Mouse (Mus musculus) ovary, postnatal 10 days (tissue): Measurements from ENCODE around the gene Meox1.
A peak's percentile ranks its signal among the peaks of the same experiment; 100 is the strongest.

Experiments used
- DNase-seq: peaks from one replicate; pipeline ENCODE4 v3.0.0; 2022; ENCODE audit warnings: low spot score

Gene Meox1

DNA sequence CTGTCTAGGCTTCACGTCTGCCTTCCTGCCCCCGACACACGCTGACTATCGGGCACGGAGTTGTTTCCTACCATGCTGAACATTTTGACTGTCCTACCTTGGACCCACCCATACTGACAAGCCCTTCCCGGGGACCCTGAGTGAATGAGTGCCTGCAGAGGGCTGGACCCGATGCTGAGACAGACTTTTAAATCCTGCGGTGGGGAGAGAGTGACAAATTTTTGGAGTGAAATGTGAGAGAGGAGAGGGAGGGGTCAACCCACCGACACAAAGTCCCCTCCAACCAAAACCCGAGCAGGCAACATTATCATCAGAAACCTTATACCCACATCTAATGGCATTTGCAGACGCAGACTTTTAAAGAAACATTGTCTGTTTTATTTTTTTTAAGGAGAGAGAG, at the start of gene Meox1:
TSS of gene Meox1 (minus strand) at position 171 of the 400 bp plus-strand sequence.
- no peak for DNase-seq

DNA sequence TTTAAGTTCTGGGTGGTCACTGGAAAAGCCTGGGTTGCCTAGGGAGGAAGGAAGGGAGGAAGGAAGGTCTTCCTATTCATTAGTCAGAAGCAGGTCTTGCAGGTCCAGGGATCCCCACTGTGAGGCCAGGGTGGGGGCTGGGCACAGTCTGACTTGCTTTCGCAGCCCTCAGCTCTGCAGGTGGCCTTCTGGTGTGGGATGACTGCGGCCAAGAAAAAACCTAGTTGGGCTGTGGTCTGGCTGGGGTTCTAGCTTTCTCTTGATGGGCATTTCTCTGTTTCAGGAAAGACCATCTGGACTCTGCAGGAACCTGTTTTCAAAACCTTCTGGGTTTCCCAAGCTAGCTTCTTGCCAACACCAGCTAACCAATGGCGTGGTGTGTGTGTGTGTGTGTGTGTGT, 48.9 kb upstream of the Meox1 start:
- no peak for DNase-seq

DNA sequence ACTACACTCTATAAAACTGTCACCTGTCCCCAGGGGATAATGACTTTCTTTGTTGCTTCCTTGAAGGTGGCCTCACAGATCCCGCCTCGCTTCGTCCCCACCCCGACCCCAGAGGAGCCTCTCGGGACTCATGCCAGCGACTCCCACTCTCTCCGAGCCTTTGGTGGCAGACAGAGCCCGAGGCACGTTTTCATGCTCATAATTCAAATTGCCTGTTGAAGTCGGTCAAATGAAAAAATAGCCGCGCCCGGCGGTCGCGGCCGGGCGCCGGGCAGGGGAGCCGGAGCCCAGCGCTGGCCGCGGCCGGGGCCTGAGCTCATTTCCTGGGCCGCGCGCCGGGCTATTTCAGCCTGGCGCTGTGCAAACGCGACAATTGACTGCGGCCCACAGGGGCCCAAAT, 42.9 kb upstream of the Meox1 start:
- no peak for DNase-seq

DNA sequence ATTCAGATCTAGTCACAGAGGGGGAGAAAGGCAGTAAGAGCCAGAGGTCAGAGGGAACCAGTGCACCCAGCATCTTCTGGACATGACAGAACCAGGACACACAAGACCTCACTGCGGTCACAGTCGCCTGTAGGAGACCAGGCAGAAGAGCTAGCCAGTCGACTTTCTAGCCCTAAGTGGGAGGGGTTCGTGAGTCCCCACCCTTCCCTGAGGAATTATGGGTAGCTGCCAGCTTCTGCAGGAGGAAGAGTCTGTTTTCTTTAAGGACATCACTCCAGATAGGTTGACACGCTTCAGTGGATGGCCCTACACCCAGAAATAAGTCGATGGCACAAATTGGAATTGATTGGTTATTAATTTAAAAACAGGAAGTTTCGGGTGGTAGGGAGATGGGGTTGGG, 42.2 kb upstream of the Meox1 start:
- DNase-seq = no peak

DNA sequence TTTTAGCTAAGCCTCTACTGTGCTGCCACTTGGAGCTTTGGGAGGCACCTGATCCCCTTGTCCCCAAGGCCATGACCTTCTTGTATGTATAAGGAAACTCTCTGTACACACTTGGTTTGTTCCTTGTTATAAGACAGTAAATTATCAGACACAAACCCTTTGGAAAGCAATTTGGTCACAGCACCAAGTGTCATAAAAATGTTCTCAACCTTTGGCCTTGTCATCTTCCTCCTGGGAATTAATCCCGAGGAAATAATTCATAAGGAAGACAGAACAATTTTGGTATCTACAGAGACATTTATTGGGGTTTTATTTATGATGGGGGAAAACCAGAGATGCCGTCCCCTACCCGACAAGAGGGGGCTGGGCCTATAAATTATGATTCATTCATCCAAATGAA, 41.6 kb upstream of the Meox1 start:
- DNase-seq = no peak

DNA sequence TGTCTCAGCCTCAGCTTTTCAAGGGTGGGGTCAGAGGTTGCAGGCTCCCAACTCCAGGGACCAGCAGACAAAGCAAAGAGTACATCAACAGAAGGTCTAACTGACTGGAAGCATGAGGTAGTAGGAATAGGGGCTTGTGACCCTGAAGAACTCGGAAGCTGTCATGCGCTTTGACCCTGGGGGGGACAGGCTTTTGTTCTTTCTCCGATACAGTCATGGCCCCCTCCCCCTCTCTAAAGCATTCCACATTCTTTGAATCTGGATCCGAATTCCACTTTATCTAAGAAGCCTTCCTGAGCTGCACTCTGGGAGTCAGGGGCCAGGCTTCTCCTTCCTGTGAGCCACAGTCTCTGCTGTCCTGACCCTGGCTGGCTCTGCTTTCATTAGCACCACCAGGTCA, 37.8 kb upstream of the Meox1 start:
- no peak for DNase-seq

DNA sequence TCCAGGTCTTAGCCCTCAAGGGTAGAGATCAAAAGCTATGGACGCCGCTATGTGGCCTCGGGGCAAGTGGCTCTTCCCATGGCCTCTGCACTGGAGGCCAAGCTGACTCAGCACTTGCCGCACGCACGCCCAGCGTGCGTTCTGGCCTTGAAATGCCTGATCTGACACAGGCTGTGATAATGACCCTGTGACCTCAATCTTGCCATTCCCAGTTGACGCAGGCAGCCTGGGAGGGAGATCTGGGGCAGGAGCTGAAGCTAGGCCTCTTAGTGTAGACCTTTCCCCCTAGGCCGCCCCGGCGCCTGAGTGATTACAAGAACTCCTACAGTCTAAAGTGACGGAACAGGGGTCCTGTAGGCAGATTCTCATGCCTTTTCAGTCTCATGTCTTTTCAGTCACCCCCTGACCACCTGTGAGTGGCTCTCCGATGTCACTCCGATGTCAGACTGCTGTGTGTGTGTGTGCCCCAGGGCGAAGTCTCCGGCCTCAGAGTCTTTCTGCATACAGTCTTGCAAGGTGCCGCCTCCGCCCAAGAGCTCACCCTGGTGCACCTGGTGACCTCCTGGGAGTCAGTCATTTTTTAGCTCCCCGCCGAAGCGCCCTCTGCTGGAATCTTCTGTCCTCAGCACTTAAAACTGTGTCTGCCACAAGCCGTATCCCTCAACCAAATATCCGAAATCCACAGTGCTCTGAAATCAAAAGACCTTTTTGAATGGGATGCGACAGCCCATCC, 34.0 kb upstream of the Meox1 start:
- DNase-seq = no peak

DNA sequence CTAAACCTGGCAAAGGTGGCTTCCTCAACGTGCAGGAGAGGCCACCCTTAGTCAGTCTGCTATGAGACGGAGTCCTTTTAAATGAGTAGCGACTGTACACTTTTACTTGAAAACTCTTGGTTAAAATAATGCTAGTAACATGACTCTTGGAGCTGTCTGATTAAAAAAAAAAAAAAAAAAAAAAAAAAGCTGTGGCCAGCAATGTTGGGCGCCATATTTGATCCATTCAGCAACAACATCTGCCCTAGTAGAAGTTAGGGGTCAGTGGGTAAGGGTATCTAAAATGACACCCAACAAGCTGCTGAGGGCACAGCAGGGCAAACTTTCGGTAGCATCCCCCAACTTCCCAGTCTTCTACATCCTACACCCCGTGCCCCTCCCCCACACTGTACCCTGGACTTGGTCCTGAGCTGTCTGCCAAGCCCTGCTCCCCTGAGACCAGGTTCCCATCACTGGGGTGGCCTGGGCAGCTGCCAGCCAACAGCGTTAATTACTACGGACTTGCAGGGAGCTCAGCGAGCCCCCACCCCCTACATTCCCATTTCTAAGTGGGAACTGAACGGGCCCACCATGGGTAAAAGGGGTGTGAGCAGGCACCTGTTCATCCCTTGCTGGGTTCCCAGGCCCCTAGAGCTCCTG, 32.9 kb upstream of the Meox1 start:
- no peak for DNase-seq

DNA sequence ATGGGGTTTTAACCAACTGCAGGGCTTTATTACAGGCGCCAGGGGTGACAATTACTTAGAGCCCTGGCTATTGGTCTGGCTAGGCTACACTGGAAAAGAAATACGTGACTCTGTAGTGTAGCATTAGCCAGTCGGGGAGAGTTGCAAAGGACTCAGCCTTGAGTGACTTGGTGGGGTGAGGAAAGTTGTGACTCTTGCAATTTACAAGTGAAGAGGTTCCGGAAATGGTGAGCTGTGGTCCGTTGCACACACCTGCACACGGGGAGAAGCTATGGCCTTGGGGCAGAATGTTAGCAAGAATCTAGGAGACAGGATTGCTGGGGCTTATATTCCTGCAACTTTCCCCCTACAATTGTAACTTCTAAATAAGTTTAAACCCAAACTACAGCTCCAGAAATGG, 31.5 kb upstream of the Meox1 start:
- no peak for DNase-seq

DNA sequence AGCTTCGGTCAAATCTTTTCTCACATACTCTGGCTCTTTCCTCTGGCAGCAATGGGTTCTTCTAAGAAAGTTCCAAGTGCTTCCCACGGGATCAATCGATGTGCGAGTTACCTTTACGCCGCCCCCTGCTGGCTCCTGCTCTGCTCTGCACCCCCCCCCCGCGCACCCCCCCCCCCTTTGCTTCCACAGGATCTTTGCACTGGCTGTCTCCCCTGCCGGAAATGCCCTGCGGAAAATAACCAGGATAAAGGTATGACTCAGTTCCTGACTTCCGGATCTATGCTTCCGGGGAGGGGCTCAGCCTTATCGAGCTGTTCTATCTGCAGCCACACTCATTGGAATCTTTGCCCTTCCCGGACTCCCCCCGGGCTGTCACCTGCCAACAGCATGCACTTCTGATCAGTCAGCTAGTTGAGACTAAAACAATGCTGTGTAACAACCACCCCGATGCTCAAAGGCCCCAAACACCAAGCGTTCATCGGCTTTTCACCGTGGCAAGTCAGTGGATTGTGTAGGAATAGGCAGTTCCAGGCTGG, 30.3 kb upstream of the Meox1 start:
- DNase-seq = no peak

DNA sequence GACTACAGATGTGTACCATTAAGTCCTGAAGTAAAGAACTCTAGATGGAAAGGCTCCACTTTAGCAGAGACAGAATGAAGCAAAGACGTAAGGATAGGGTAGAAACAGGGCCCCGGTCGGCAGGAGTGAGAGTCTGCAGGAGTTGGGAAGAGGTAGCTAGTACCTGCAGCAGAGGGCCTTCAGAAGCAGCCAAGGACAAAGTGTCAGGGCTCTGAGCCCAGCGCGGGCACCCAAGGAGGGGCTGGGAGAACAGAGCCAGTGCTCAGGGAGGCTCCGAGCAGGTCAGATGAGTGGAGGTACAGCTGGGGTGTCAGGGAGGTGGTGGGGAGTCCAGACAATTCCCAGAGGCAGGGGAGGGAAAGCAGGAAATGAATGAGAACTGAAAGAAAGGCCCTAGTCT, 29.8 kb upstream of the Meox1 start:
- no peak for DNase-seq

DNA sequence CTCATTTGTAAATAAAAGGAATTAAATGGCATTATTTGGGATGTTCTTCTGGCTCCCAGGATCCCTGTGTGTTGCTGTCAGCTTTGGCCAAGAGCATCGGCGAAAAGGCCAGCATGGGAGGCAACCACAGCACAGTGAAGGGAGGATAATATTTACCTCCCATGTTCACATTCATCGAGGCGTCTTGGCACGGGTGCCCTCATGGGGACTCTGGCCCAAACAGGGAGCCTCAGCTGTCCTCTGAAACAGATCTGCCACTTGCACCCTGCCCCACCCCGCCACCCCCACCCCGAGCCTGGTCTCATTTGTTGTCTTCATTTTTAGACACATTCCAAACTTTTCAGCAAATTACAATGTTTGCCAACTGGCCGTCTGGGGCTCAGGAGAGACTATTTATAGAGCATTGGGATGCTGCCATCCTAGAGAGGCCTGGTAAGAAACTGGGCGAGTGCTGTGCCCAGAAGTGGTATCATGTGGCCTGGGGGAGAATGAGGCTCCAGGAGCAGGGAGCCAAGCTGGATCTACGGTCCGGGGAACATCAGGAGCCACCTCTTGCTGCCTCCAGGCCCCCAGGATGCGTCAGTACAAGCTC, 27.3 kb upstream of the Meox1 start:
- DNase-seq = no peak

DNA sequence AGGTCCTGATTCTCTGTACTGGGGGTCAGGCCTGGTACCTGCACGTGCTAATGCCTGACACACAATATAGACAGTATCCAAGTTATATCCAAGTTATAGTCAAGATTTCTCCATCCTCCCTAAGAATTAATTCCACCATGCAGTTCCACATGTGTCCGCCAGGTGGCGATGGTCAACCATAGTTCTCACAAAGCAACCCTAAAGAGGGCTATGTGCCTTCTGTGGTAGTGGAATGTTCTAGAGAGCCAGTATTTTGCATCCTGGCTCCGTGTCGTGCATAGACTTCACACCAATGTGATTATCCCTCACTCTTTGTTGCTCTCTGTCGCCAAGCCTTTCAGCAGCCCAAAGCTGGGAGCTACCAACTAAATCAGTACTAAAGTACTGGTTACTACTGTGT, 25.5 kb upstream of the Meox1 start:
- peak; percentile 72 for DNase-seq

DNA sequence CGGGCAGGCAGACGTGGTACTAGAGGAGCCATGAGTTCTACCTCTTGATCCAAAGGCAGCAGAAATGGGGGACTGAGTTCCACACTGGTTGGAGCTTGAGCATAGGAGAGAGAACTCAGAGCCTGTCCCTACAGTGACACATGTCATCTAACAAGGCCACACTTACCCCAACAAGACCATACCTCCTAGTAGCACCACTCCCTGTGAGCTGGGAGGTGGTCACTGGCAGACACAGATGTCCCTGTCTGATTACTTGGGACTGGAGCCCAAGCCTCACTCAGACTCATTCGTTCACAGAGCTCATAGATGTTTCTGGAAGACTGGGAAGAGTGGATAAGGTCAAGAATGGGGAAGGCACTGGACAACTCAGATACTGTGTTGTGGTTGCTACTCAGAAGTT, 24.4 kb upstream of the Meox1 start:
- DNase-seq = no peak

DNA sequence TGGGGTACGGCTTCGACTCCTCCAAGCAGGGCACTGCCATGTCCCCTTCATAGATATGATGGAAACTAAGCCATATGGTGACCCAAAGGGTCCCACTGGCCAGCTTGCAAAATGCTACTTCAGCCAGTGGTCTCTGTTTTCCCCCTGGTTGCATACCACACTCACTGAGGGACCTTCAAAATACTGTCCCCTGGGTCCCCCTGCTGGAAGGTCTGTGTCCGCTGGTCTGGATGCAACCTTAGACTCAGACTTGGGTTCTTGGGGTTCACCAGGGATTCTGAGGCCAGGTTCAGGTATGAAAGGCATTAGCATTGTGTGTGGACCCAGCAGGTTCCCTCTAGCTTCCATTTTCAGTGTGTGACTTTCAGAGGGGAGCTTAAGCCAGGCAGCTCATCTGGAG, 22.6 kb upstream of the Meox1 start:
- DNase-seq = no peak

DNA sequence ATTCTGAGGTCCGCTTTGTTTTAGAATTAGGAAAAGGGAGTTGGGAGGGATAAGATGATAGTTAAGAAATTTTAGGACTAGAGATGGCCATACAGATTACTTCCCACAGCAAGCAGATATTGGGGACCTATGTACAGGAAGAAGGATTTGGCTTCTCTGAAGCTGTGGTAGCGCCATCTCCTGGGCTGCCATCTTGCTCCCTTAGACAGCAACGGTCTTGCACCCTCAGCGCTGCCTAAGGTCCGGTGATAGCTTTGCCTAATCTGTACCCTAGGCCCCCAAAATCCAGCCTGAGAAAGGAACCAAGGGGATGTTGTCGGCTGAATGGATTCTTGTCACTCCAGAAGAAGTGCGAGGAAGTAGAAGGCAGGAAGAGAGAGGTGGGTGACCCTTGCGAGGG, 19.4 kb upstream of the Meox1 start:
- DNase-seq = no peak

DNA sequence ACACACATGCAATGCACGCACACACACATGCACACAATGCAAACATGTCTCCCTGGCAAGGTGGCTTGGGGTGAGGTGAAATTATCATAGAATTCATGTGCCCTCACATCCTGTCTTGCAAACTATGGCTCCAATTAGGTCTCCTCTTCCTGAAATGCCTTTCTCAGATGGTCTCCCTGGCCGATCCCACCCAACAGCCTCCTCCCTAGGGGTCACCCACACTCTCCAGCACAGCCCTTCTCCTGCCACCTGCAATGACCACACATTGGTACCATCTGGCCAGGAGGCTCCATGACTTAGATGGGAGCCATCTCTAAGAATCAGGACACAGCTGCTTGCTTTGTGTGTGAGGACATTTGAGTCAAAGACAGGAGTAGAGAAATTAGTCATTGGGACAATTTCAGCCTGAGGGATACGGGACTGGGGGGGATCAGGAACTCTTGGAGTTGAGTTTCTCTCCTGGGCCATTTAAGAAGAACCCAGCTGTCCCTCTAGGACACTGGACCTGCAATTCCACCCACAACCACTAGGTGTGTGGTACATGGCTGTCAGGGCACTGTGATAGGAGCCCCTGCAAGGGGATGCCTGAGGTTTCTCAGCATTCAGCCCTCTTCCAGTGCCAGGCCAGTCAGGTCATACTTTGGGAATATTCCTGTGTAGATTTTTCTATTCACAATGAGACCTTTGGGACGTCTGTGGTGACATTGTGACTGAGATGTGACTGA, 17.8 kb upstream of the Meox1 start:
- DNase-seq = no peak

DNA sequence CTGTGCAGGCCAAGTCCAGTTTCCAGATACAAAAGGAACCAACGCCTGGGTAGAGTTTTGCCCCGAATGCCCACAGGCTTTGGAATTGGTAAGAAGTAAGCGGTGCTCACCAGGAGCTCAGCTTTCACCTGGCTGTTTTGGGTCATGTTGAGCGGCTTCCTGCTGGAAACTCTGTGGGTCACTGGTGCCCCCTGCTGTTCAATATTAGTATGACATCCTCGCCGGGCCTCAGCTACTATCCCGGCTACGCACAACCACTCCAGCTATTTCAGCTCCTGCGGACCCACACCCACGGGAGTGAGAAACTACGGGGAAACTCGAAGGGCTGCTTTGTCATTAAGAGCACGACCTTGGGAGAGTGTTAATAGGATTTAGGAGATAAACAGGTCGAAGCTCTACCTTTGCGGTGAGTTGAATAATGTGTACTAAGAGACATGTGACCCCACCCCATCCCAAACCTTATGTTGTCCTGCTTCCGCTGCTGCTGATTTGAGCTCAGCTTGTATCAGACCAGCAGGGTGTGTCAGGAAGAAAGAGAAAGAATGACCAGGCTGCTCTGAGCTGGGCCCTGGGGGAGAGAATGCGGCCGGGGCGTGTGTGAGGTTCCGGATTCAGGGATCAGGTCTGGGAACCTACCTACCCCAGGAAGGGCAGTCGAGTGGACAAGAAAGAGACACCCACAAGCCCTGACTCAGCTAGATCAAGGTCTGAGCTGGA, 16.2 kb upstream of the Meox1 start:
- DNase-seq = peak; percentile 74

DNA sequence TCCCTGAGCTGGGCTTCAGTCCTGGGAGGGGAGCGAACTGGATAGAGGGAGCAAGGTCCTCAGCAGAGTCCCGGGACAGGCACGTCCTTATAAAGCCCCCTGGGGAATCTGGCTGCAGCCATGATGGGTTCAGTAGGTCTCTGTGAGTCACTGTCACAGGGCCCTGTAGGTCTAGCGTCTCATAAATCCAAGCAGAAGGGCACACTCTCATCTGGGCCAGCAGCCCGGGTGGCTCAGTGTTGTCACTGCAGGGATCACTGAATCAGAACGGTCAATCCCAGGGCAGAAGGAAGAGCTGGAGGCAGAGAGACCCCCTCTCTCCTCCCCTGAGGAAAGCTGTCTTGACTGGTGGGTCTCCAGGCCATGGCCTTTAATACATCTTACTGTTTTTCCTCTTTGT, 14.6 kb upstream of the Meox1 start:
- no peak for DNase-seq

DNA sequence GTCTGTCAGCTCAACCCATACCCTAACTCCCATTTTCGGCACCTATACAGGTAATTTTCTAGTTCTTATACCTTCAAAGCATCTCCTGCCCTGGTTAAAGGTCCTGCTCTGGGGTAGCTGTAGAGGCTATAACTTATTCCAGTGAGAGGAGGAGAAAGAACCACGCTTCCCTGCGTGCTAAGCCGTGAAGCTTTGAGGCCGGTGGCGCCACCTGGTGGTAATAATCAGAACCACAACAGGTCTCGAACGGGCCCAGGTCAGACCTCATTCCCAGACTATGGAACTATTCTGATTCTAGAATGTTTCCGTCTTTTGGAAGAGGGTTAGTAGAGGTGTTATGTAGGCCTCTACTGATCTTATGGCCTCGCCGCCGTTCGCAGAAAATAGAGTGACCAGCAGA, 10.9 kb upstream of the Meox1 start:
- peak; percentile 76 for DNase-seq

DNA sequence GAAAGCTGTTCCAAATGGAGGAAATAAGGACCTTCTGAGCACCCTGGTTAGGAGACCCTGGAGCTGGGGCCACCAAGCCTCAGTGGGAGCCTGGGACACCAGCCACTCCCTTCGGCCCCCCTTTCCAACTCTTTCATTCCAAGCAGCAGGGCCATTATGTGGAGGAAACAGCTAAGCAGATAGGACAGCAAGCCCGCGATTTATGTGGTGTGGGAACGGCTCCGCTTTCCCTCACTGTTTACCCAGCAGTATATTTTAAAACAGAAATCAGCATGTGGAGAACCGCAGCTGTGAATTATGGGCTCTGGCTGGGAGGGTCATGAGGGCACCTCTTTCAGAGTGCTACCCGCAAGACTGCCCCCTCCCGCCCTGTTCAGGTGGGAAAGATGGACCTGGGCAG, 7.1 kb upstream of the Meox1 start:
- DNase-seq = no peak

DNA sequence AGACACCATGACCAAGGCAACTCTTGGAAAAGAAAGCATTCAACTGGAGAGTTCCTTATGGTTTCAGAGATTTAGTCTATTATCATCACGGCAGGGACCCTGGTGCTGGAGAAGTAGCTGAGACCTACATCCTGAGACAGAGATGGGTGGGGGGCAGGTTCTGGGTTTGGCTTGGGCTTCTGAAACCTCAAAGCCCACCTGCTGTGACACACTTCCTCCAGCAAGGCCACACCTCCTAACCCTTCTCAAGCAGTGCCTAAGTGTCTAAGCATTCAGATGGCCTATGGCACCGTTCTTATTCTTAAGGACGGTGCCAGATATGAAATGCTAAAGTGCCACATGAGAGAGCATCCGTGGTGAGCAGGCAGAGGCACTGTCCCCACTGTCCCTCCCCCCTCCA, 4.2 kb upstream of the Meox1 start:
- no peak for DNase-seq
